Mouse (Mus musculus) 3T3-L1 (cell line): Measurements from ENCODE around the gene Col16a1.

Experiments used
- DNase-seq: peaks from one replicate; pipeline ENCODE4 v3.0.0-alpha.2; 2015; ENCODE audit warnings: low read depth, low spot score

Col16a1 gene

DNA sequence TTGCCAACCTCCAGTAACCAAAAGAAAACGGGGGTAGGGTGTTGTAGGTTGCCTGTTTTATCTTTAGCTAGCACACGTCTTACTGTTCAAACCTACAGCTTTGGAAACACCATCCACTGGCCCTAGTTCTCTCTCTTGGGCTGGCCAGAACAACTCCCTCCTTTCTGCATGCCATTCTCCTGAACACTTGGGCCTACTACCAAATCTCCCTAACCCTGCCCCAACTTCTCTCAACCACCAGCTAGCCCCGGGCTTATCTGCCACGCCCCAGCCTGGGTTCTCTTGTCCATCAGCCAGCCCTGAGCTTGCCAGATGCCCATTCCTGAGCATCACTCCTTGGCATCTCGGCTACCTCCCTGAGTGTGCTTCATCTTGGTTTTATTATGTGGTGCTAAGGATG, 81.3 kb downstream of the Col16a1 start:
- DNase-seq, result peak; percentile 70

DNA sequence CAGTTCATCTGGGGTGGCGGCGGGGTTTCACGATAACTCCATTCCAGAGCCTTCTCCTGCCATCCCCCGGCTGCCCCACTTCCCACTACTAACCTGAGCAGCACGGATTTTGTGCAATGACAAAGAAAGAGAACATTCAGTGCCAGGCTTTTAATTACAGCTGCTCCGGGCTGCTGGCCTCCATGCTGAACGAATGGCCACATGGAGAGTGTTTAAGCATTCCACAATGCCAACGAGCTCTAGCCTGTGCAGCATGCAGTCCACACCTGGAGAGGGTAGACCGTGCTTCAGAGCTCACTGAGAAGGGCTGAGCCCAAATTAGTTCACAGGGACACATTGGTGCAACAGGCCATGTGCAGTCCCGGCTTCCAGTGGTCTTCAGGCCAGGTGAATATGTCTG, 82.4 kb downstream of the Col16a1 start:
- no peak for DNase-seq

DNA sequence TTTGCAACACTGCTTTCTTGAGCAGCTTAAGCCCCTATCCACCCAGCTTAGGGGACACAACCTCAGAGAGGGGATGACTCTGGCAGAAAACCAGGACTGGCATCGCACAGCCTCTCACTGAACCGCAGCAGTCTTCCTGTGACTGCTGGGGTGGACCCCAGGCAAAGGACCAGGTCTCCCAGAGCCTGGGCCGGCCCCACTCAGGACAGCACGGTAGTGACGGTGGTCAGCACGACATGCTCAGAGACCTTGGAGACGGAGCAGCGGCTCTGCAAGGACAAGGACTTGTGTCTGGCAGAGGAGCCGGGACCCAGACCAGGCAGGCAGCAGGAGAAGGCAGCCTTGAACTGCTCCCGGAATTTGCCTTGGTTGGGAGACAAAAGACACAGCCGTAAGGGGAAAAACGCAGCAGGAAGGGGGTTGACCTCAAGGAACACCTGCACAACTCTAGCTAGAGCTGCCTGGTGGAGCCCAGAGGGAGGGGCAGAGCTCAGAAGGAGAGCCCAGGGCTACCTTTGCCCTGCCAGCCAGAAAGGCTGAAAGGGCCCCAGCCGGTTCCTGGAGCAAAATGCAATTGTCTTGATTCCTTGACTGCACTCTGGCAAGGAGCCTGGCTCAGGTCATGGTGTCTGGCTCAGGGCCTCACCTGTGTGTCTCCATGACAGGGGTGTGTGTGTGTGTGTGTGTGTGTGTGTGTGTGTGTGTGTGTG, 83.2 kb downstream of the Col16a1 start:
- DNase-seq, result no peak

DNA sequence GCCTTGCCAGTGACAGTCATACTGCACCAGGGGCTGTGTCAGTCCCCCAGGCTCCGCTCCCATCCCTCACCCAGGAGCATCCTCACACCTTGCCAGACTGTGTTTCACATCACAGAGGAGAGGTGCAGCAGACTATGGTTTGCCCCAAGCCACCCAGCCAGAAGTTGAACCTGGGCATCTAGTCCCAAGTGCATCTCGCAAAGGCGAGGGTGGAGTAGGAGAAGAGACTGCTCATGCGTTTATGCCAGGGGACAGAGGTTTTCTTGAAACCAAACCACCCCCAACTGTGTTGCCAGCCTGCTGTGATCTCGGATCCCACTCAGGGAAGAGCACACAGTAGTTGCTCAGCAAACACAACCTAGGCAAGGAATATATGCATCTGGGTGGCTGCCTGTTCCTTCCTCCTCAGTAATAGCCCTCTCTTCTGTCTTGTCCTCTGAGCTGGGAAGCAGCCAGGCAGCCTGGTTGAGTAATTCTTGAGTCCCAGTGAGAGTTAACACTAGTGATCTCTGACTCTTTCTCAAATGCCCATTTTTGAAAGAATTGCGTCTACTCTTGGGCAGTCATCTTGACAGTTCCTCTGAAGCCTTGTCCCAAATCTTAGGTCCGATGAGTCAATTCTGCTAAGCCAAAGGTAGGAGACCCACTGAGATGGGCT, 83.9 kb downstream of the Col16a1 start:
- DNase-seq, result peak; percentile 27

DNA sequence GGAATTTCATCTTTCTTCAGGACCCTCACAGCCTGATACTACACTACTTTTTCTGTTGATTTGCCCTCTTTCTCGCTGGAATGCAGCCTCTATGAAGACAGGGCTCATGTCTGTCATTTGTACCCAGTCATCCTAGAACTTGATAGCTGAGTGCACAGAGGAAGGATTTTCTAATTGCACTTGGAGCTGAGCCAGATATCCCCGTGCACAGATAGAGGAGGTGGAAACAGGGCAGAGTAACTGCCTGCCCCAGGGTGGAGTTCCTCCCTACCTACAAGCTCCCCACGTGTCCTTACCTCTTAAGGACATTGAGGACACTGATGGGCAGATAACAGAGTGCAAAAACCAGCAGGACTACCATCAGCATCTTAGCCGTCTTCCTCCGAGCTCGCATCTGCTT, 85.8 kb downstream of the Col16a1 start:
- DNase-seq, result no peak

DNA sequence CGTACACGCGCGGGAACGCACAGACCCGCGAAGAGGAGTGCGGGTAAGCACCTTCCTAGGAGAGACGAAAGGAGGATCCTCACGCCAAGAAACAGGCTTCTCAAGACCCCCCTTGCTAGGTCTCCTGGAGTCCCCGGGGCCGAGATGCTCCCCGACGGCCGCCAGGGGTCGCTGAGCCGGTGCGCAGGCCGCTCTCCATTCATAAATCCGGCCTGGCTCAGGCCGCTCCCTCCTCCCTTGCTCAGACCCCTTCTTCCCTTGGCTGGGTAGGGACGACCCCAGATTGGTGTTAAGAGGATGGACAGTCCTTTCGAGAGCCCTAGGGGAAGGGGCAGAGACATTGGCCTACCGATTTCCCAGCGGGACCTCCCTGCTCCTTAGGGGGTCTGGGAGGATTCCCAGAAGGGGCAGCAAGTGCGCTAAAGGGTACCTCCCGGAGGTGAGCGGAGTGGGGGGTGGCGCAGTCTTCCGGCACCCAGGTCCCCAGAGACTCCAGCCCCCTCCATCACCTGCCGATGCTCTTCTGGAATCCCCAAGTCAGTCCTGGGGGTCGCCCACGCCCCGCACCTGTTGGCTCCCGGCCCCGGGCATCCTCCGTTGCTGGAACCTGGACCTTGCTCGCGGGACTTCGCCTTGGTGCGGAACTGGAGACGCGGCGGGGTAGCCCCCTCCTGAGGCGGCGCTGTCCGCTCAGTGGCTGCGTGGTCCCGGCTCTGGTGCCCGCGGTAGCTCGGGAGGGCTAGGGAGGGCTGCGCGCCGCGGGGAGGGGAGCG, 91.0 kb downstream of the Col16a1 start:
- no peak for DNase-seq

DNA sequence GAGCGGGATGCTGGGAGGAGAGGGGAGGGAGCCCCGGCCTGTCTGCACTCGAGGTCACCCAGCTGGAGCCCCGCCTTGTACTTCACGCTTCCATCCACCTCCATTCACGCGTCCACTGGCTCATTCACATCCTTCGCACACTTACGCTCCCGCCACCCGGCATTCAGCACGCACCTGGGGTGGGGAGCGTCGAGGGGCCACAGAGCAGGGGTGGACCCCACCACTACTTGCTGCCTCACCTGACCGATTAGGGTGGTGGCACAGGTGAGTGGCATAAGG, 91.5 kb downstream of the Col16a1 start, which contains the start of gene Hcrtr1:
Gene Hcrtr1 (minus strand): TSS at position 146 of the 279 bp plus-strand sequence.
- DNase-seq, result no peak

DNA sequence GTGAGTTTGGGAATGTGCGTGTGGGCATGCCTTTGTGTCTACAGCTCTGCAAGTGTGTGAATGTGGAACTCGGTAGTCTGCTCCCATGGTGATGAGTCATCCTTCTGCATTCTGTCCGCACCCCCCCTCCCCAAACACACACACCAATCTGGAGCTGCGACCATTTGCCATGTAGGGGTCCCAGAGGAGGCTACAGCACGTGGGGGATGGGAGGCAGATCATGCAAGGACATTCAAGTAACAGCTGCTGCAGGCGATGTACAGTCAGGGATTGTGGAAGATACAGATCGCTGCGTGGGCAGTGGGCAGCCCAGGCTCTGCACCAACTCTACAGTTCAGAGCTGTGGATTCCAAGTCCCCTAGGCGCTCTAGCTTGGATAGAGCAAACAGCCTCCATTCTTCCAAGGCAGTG, 93.4 kb downstream of the Col16a1 start:
- no peak for DNase-seq

DNA sequence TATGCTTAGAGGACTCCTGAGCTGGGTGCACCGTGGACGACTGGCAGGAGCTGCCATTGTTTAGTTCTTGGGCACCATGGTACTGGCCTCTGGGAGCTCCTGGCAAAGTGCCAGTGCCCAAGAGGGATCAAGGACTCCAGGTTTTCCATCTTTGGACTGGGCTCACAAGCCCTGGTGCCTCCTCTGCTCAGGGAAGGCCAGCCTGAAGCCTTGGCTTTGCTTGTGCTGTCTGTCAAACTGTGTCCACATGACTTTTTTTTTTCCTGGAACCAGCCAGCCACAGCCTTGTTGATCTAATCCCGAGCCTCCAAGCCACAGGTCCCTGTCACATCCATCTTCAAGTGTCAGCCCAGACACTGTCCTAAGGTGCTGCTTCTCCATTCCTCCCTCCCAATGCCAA, 94.1 kb downstream of the Col16a1 start:
- DNase-seq, result no peak

DNA sequence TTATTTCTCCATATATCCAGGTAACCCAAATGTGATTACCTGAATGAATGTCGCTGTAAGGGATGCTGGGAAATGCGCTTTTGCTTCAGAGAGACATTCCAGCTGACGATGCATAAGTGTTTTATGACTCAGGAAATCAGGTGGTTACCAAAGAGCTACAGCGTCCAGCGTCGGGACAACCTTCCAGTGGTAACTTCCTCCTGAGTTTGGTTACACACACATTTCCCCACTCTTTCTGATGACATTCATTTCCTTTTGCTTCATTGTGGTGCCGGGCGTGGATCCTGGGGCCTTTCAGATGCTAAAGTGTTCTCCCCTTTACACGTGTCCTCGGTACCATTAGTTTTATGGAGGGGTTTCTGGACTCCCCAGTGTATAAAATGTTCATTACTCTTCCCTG, 100.8 kb downstream of the Col16a1 start:
- no peak for DNase-seq
